Mouse (Mus musculus): ENCODE measurements around the gene Ntm. TPM values are rescaled to one million over a fixed set of nuclear protein-coding genes. Genes with fewer than 3 reads are reported as not detected.

Ntm gene
- polyA plus RNA-seq, 1 experiment from 2014 or later: 156 TPM

- 37% methylated on average over 8 of the region's 8 CpGs for WGBS
- H3K4me1 ChIP-seq (replicated peaks): peaks cover 36% of the 10 kb centered on the region
- ATAC-seq (ENCODE audit: low FRiP score): no peak
- H3K36me3 ChIP-seq: no peaks in the 10 kb centered on the region
- H3K27ac ChIP-seq: no peak overlapping the region
- H3K4me3 ChIP-seq: no peak overlapping the region
- H3K9ac ChIP-seq: no peak overlapping the region
- H3K27me3 ChIP-seq: no peaks in the 10 kb centered on the region
- no peaks in the 10 kb centered on the region for H3K9me3 ChIP-seq
- H3K4me2 ChIP-seq: no peak overlapping the region
Measured at GRCm38 (mm10) chr9:29645796-29646400, 317.0 kb downstream of the Ntm start.

DNA sequence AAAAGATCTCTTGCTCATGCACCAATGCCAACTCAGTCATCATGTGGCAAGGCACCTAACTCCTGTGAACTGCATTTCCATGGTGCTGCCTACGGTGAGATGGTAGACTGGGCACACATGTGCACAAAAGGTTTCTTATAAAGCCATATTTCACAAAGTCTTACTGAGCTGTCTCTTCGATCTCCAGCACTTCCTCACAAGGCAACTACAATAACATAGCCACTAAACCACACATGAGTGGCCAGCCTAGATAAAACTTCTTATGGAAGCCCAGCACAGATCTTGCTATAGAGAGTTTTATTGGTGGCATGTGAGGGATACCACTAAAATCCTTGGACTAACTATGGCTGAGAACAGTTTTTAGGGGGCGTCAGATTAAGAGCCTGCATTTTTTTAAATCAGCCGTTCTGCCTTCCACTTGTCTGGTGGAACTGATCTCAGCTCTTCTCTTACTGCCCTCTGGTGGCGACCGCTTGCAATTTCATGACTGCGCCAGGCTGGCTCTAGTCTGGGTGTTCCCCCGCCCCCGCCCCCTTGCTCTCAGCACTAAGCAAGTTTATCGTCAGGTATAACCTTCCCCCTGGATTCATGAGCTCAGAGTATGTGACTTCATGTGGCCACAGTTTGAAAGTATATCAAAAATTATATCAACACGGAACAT lies 319.8 kb downstream of the Ntm start:
- ATAC-seq (ENCODE audit: low FRiP score): peak; percentile 55; the same call in 1 of the 2 replicates
- H3K36me3 ChIP-seq: no peaks in the 10 kb centered on the region
- no peak overlapping the region for H3K4me2 ChIP-seq
- H3K9ac ChIP-seq: no peak overlapping the region
- H3K27ac ChIP-seq: no peak overlapping the region
- peaks cover 36% of the 10 kb centered on the region for H3K4me1 ChIP-seq (replicated peaks)
- 23% methylated on average over 11 of the region's 11 CpGs for WGBS
- no peaks in the 10 kb centered on the region for H3K9me3 ChIP-seq
- no peak overlapping the region for H3K4me3 ChIP-seq
- H3K27me3 ChIP-seq: no peaks in the 10 kb centered on the region

- H3K4me3 ChIP-seq: no peak overlapping the region
- H3K4me2 ChIP-seq: no peak overlapping the region
- 0 out of 2 replicates have a peak, but pooled peaks cover 7% of the 10 kb centered on the region for H3K4me1 ChIP-seq (replicated peaks)
- 89% methylated on average over 8 of the region's 8 CpGs for WGBS
- H3K9me3 ChIP-seq: no peaks in the 10 kb centered on the region
- H3K27me3 ChIP-seq: no peaks in the 10 kb centered on the region
- no peak for ATAC-seq (ENCODE audit: low FRiP score)
- H3K27ac ChIP-seq: no peak overlapping the region
- H3K36me3 ChIP-seq: no peaks in the 10 kb centered on the region
- H3K9ac ChIP-seq: no peak overlapping the region
Measured at GRCm38 (mm10) chr9:29637335-29637734, 325.6 kb downstream of the Ntm start.

DNA sequence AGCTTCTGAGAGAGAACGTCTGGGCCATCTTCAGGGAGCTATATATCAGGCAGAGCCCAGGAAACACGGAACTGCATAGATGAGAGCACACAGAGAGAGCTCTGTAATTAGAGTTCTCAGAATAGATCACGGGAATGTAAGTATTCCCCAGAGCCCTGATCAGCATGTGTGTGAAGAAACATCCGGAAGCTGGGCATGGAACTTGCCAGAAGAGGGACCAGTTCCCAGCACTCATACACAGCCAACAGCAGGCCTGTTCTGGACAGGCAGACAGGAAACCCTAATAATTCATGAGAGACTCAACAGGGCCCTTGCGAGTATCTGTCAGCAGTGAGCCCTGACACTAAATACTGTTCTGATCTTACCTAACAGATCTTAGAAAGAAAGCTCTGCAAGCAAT lies 345.8 kb downstream of the Ntm start:
- no peak for ATAC-seq (ENCODE audit: low FRiP score)
- H3K27ac ChIP-seq: no peak overlapping the region
- no peaks in the 10 kb centered on the region for H3K27me3 ChIP-seq
- no peaks in the 10 kb centered on the region for H3K9me3 ChIP-seq
- no peaks in the 10 kb centered on the region for H3K36me3 ChIP-seq
- no peak overlapping the region for H3K9ac ChIP-seq
- 0 out of 2 replicates have a peak, but pooled peaks cover 3% of the 10 kb centered on the region for H3K4me1 ChIP-seq (replicated peaks)
- H3K4me2 ChIP-seq: no peak overlapping the region
- 64% methylated on average over 5 of the region's 5 CpGs for WGBS
- H3K4me3 ChIP-seq: no peak overlapping the region

DNA sequence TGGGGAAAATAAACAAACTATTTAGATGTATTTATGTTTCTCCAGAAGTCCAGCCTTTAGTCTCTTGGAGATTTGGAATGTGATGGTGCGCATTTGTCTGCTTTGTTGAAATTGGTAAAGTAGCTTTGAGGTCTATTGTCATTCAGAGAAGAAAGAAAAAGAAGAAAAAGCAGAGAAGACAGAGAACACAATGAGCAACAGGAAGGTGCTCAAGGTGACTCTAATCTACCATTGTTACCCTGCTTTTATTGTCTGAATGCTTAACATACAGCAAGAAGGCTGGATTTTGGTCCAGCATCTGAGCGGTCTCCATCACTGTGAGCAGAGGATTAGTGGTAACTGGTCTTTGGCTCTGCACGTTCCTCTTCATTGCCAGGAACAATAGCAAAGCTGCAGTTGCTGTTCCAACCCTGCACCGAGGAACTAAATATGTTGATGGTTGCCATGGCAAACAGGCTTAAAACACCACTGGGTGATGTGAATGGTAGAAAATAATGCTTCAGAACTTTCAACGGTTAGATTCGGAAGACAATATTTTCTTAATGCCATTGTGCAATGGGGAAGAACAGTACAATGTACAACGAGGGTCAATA lies 350.8 kb downstream of the Ntm start:
- H3K4me3 ChIP-seq: no peak overlapping the region
- no peaks in the 10 kb centered on the region for H3K36me3 ChIP-seq
- peaks cover 15% of the 10 kb centered on the region; the same call in 1 of the 2 replicates for H3K4me1 ChIP-seq (replicated peaks)
- no peaks in the 10 kb centered on the region for H3K27me3 ChIP-seq
- H3K27ac ChIP-seq: no peak overlapping the region
- no peak overlapping the region for H3K9ac ChIP-seq
- 62% methylated on average over 7 of the region's 7 CpGs for WGBS
- no peaks in the 10 kb centered on the region for H3K9me3 ChIP-seq
- no peak for ATAC-seq (ENCODE audit: low FRiP score)
- no peak overlapping the region for H3K4me2 ChIP-seq

DNA sequence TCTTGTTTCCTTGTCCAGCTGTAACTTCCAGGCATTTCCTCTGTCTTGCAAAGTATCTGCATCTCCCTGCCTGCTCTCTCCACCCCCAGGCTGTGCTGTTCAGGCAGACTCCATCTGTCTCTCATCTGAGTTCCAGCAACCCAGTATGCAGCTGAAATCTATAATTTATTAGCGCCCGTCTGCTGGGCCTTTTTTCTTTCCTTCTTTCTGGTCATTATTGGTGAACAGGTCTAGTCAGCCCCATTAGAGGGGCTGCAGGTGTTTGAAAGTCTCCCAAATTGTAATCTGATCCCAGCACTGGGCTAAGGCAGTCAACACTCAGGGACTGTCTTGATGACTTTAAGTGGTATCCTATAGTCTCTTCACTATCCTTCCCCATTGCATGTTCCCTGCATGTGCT lies 352.1 kb downstream of the Ntm start:
- WGBS: 73% methylated on average over 2 of the region's 2 CpGs
- no peak overlapping the region for H3K4me3 ChIP-seq
- no peak overlapping the region for H3K9ac ChIP-seq
- ATAC-seq (ENCODE audit: low FRiP score): no peak
- no peak overlapping the region for H3K27ac ChIP-seq
- H3K36me3 ChIP-seq: no peaks in the 10 kb centered on the region
- no peak overlapping the region for H3K4me2 ChIP-seq
- no peaks in the 10 kb centered on the region for H3K27me3 ChIP-seq
- H3K4me1 ChIP-seq (replicated peaks): peaks cover 15% of the 10 kb centered on the region; the same call in 1 of the 2 replicates
- no peaks in the 10 kb centered on the region for H3K9me3 ChIP-seq

GRCm38 (mm10) chr9:29597665-29598064 lies 365.3 kb downstream of the Ntm start:
- H3K36me3 ChIP-seq: no peaks in the 10 kb centered on the region
- no peak overlapping the region for H3K27ac ChIP-seq

DNA sequence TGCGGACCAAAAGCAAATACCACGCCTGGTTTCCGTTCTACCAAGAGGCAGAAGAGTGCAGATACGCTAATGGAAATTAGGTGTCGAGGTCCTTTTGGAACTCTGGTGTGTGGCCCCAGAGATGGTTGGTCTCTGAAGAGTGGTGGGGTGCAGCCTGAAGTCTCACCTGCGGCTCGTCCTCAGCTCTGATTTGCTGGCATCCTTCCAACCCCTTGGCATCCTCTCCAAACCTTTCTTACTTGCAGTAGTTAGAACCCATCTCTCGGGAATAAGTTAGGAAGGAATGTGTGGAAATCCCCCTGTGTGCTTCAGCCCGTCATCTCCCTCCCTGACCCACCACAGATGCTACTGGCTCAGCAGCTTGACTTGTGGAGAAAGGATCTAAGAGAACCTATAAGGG lies 367.6 kb downstream of the Ntm start:
- H3K27ac ChIP-seq: no peak overlapping the region
- ATAC-seq (ENCODE audit: low FRiP score): no peak
- H3K9ac ChIP-seq: no peak overlapping the region
- WGBS: 89% methylated on average over 9 of the region's 9 CpGs
- H3K4me3 ChIP-seq: no peak overlapping the region
- H3K36me3 ChIP-seq: no peaks in the 10 kb centered on the region
- H3K27me3 ChIP-seq: no peaks in the 10 kb centered on the region
- no peak overlapping the region for H3K4me2 ChIP-seq
- H3K9me3 ChIP-seq: no peaks in the 10 kb centered on the region
- H3K4me1 ChIP-seq (replicated peaks): peaks cover 30% of the 10 kb centered on the region

More at GRCm38 (mm10) chr9:29597665-29598064, 365.3 kb downstream of the Ntm start:
- no peaks in the 10 kb centered on the region for H3K27me3 ChIP-seq
- H3K4me2 ChIP-seq: no peak overlapping the region
- peaks cover 27% of the 10 kb centered on the region for H3K4me1 ChIP-seq (replicated peaks)
- H3K4me3 ChIP-seq: no peak overlapping the region
- no peak for ATAC-seq (ENCODE audit: low FRiP score)
- WGBS: 54% methylated on average over 4 of the region's 4 CpGs
- no peak overlapping the region for H3K9ac ChIP-seq
- H3K9me3 ChIP-seq: no peaks in the 10 kb centered on the region

- no peak for ATAC-seq (ENCODE audit: low FRiP score)
- Histone ChIP-seq H3K27me3 (no peaks in the 10 kb centered on the region), H3K27ac (peak overlapping the region; percentile 60), H3K36me3 (no peaks in the 10 kb centered on the region), H3K4me1 (replicated peaks) (peaks cover 30% of the 10 kb centered on the region), H3K4me2 (no peak overlapping the region), H3K9ac (no peak overlapping the region), H3K4me3 (no peak overlapping the region), H3K9me3 (no peaks in the 10 kb centered on the region)
- WGBS: 58% methylated on average over 21 of the region's 21 CpGs
Measured at GRCm38 (mm10) chr9:29594537-29595294, 368.2 kb downstream of the Ntm start.

- peak overlapping the region; percentile 10; the same call in 1 of the 2 replicates for H3K27ac ChIP-seq
- peak; percentile 57; the same call in 1 of the 2 replicates for ATAC-seq (ENCODE audit: low FRiP score)
- H3K4me2 ChIP-seq: no peak overlapping the region
- H3K36me3 ChIP-seq: no peaks in the 10 kb centered on the region
- H3K4me1 ChIP-seq (replicated peaks): peaks cover 31% of the 10 kb centered on the region
- no peak overlapping the region for H3K4me3 ChIP-seq
- 0 out of 2 replicates have a peak, but pooled peaks cover 4% of the 10 kb centered on the region for H3K27me3 ChIP-seq
- no peak overlapping the region for H3K9ac ChIP-seq
- no peaks in the 10 kb centered on the region for H3K9me3 ChIP-seq
- WGBS: 36% methylated on average over 5 of the region's 5 CpGs
Measured at GRCm38 (mm10) chr9:29587376-29587775, 375.6 kb downstream of the Ntm start.

- Histone ChIP-seq H3K4me2 (no peak overlapping the region), H3K9me3 (no peaks in the 10 kb centered on the region), H3K27ac (no peak overlapping the region), H3K4me1 (replicated peaks) (peaks cover 29% of the 10 kb centered on the region), H3K4me3 (no peak overlapping the region), H3K36me3 (no peaks in the 10 kb centered on the region), H3K9ac (no peak overlapping the region), H3K27me3 (0 out of 2 replicates have a peak, but pooled peaks cover 4% of the 10 kb centered on the region)
- ATAC-seq (ENCODE audit: low FRiP score): no peak
- 80% methylated on average over 10 of the region's 10 CpGs for WGBS
Measured at GRCm38 (mm10) chr9:29586381-29586770, 376.6 kb downstream of the Ntm start.

- H3K36me3 ChIP-seq: no peaks in the 10 kb centered on the region
- no peak for ATAC-seq (ENCODE audit: low FRiP score)
- H3K4me1 ChIP-seq (replicated peaks): peaks cover 29% of the 10 kb centered on the region
- 0 out of 2 replicates have a peak, but pooled peaks cover 4% of the 10 kb centered on the region for H3K27me3 ChIP-seq
- no peaks in the 10 kb centered on the region for H3K9me3 ChIP-seq
- WGBS: 56% methylated on average over 8 of the region's 8 CpGs
- H3K9ac ChIP-seq: no peak overlapping the region
- no peak overlapping the region for H3K4me3 ChIP-seq
- H3K27ac ChIP-seq: no peak overlapping the region
- no peak overlapping the region for H3K4me2 ChIP-seq
Measured at GRCm38 (mm10) chr9:29585746-29586380, 377.1 kb downstream of the Ntm start.
